Mouse (Mus musculus) CH12.LX (cell line): Measurements from ENCODE around the gene Lrrc57. TPM values are rescaled to one million over a fixed set of nuclear protein-coding genes. Genes with fewer than 3 reads are reported as not detected.

Experiments
- DNase-seq: peaks from one replicate; pipeline ENCODE4 v3.0.0-alpha.2; 2013; ENCODE audit errors: extremely low read depth
- H3K27ac ChIP-seq: 2 replicates; pipeline ENCODE4 v1.5.1; 2012; ENCODE audit warnings: low read depth, mild to moderate bottlenecking, control low read depth, moderate library complexity; ENCODE audit not compliant: insufficient read depth
- H3K27me3 ChIP-seq: replicated peaks from 2 replicates; pipeline ENCODE3; 2012; ENCODE audit warnings: inconsistent platforms
- H3K36me3 ChIP-seq, 2 experiments: replicated peaks in 1 of 2; 2 replicates each; pipeline versions ENCODE3 to v1.6.1; 2012; ENCODE audit warnings: inconsistent platforms in 1 of 2, low read length in 1 of 2, mild to moderate bottlenecking in 1 of 2, mixed read lengths in 1 of 2, moderate library complexity in 1 of 2; ENCODE audit not compliant: control insufficient read depth in 1 of 2, insufficient read depth in 1 of 2
- H3K4me1 ChIP-seq, 2 experiments: 2 replicates each; pipeline ENCODE4 v1.6.1; 2012; ENCODE audit warnings: inconsistent platforms in 1 of 2, moderate library complexity in 1 of 2; ENCODE audit not compliant: insufficient read depth in 2 of 2, control insufficient read depth in 1 of 2
- H3K4me2 ChIP-seq: 2 replicates; pipeline ENCODE4 v1.6.1; 2012; ENCODE audit warnings: low read depth, mild to moderate bottlenecking, control low read depth; ENCODE audit not compliant: poor library complexity, insufficient read depth, severe bottlenecking
- H3K4me3 ChIP-seq, 3 experiments: fragments of 150-350 bp in 1 of 3; sonication (generic) in 1 of 3; replicated peaks in 1 of 3; 2 replicates each; pipeline versions ENCODE3 to v1.5.1; 2011 to 2012; ENCODE audit warnings: low read depth in 2 of 3, low read length in 2 of 3, mild to moderate bottlenecking in 2 of 3, moderate library complexity in 2 of 3, control low read depth in 1 of 3, improper control_type of control experiment in 1 of 3, inconsistent platforms in 1 of 3, mixed read lengths in 1 of 3; ENCODE audit not compliant: poor library complexity in 1 of 3
- H3K79me2 ChIP-seq: replicated peaks from 2 replicates; pipeline ENCODE4 v1.6.1; 2012; ENCODE audit warnings: mild to moderate bottlenecking, moderate library complexity; ENCODE audit not compliant: control insufficient read depth, poor library complexity, insufficient read depth, severe bottlenecking; ENCODE audit errors: extremely low read depth
- H3K9ac ChIP-seq: 2 replicates; pipeline ENCODE4 v1.6.1; 2012; ENCODE audit warnings: low read depth, mild to moderate bottlenecking, control low read depth, moderate library complexity; ENCODE audit not compliant: insufficient read depth
- H3K9me3 ChIP-seq: replicated peaks from 2 replicates; pipeline ENCODE3; 2012; ENCODE audit warnings: low read length, inconsistent platforms, mixed read lengths
- BHLHE40 ChIP-seq: IDR thresholded peaks from 2 replicates; pipeline ENCODE4 v1.6.1; 2011; ENCODE audit warnings: mild to moderate bottlenecking, low read depth, low read length, improper control_type of control experiment
- CTCF ChIP-seq, 2 experiments: IDR thresholded peaks in 1 of 2; conservative IDR thresholded peaks in 1 of 2; 2 replicates each; pipeline ENCODE4 v1.5.1; 2011 to 2012; ENCODE audit warnings: low read depth in 2 of 2, low read length in 2 of 2, improper control_type of control experiment in 1 of 2, inconsistent platforms in 1 of 2, mild to moderate bottlenecking in 1 of 2, moderate library complexity in 1 of 2
- EP300 ChIP-seq: IDR thresholded peaks from 2 replicates; pipeline ENCODE4 v1.6.1; 2011; ENCODE audit warnings: low read length, improper control_type of control experiment
- HCFC1 ChIP-seq: IDR thresholded peaks from 2 replicates; pipeline ENCODE4 v1.6.1; 2012; ENCODE audit warnings: low read depth, mild to moderate bottlenecking, inconsistent platforms, low read length, improper control_type of control experiment
- JUN ChIP-seq: IDR thresholded peaks from 2 replicates; pipeline ENCODE4 v1.6.1; 2011; ENCODE audit warnings: low read depth, mild to moderate bottlenecking, low read length, improper control_type of control experiment, moderate library complexity; ENCODE audit not compliant: insufficient read depth
- KAT2A ChIP-seq: IDR thresholded peaks from 2 replicates; pipeline ENCODE4 v1.6.1; 2012; ENCODE audit warnings: low read length, improper control_type of control experiment, inconsistent platforms; ENCODE audit not compliant: insufficient replicate concordance
- MAX ChIP-seq: IDR thresholded peaks from 2 replicates; pipeline ENCODE4 v1.6.1; 2011; ENCODE audit warnings: low read length, improper control_type of control experiment
- MYC ChIP-seq: IDR thresholded peaks from 2 replicates; pipeline ENCODE4 v1.6.1; 2011; ENCODE audit warnings: low read depth, mild to moderate bottlenecking, improper control_type of control experiment, low read length
- NELFE ChIP-seq: IDR thresholded peaks from 2 replicates; pipeline ENCODE4 v1.6.1; 2011; ENCODE audit warnings: low read depth, low read length, improper control_type of control experiment
- PAX5 ChIP-seq: IDR thresholded peaks from 2 replicates; pipeline ENCODE4 v1.6.1; 2012; ENCODE audit warnings: low read length, inconsistent platforms, mixed read lengths
- POLR2AphosphoS2 ChIP-seq: IDR thresholded peaks from 2 replicates; pipeline ENCODE4 v1.6.1; 2011; ENCODE audit warnings: low read depth, low read length, improper control_type of control experiment
- RCOR1 ChIP-seq: conservative IDR thresholded peaks from 2 replicates; pipeline ENCODE4 v1.6.1; 2012; ENCODE audit warnings: low read depth, mild to moderate bottlenecking, inconsistent platforms, low read length, improper control_type of control experiment
- UBTF ChIP-seq: IDR thresholded peaks from 2 replicates; pipeline ENCODE4 v1.6.1; 2012; ENCODE audit warnings: low read depth, mild to moderate bottlenecking, inconsistent platforms, low read length, improper control_type of control experiment, moderate library complexity
- USF2 ChIP-seq: conservative IDR thresholded peaks from 2 replicates; pipeline ENCODE4 v1.6.1; 2011; ENCODE audit warnings: low read depth, low read length, improper control_type of control experiment
- ZKSCAN1 ChIP-seq: IDR thresholded peaks from 2 replicates; pipeline ENCODE4 v1.6.1; 2012; ENCODE audit warnings: low read depth, inconsistent platforms, low read length, improper control_type of control experiment, borderline replicate concordance
- ZMIZ1 ChIP-seq: IDR thresholded peaks from 2 replicates; pipeline ENCODE4 v1.6.1; 2012; ENCODE audit warnings: low read depth, mild to moderate bottlenecking, inconsistent platforms, low read length, improper control_type of control experiment
- dilution Hi-C: fragments of 300-500 bp; cut with MboI; formaldehyde crosslinking; loops from 2 replicates; pipeline ENCODE4 v1.14.3; 2020; ENCODE audit warnings: low sequenced_read_pairs; ENCODE audit not compliant: extremely low pct_unique_long_range_greater_than_20kb, extremely low pct_ligation_motif_present
- in situ Hi-C: fragments of 300-500 bp; cut with MboI; formaldehyde crosslinking; loops from 3 replicates; pipeline ENCODE4 v1.14.3; 2019; ENCODE audit warnings: low sequenced_read_pairs, low pct_ligation_motif_present, low pct_unique_long_range_greater_than_20kb, mixed read lengths
- polyA plus RNA-seq: library from polyadenylated mRNA; unstranded; fragments of >175 nt; gene quantifications from 2 replicates; pipeline ENCODE4 v1.2.1, GENCODE M21; 2012; ENCODE audit warnings: low read depth; ENCODE audit not compliant: insufficient read length
- total RNA-seq, 2 experiments: library from RNA; depleted of rRNA; stranded (reverse); fragments of 300-350 nt in 1 of 2; fragments of >200 nt in 1 of 2; gene quantifications; 2 replicates each; pipeline ENCODE4 v1.2.3; 2012 to 2014

The Lrrc57 gene
- total and polyA plus RNA-seq, 3 experiments, result 8.9 to 15.6 (median 10.3) TPM

GRCm38 (mm10) chr2:120643836-120644235, 34.5 kb upstream of the Lrrc57 start:
- dilution Hi-C loops (no loop called here), in situ Hi-C loops (no loop called here)
- Histone ChIP-seq H3K9ac (no peak overlapping the region), H3K4me1 (peaks cover 0 to 3% of the 10 kb centered on the region in 2 experiments; a peak in 1 of 4 replicates), H3K36me3 (no peaks in the 10 kb centered on the region), H3K4me3 (no peak overlapping the region), H3K79me2 (no peaks in the 10 kb centered on the region), H3K27me3 (no peaks in the 10 kb centered on the region), H3K4me2 (no peak overlapping the region), H3K27ac (no peak overlapping the region), H3K9me3 (no peaks in the 10 kb centered on the region)
- no peak for DNase-seq
- no peak for TF ChIP-seq MAX
- no peak for TF ChIP-seq EP300
- TF ChIP-seq MYC, result no peak
- TF ChIP-seq KAT2A, result no peak
- TF ChIP-seq HCFC1, result no peak
- no peak for TF ChIP-seq BHLHE40
- TF ChIP-seq NELFE, result no peak
- no peak for TF ChIP-seq ZMIZ1
- TF ChIP-seq RCOR1, result no peak

GRCm38 (mm10) chr2:120640835-120641234, 31.5 kb upstream of the Lrrc57 start:
- dilution Hi-C loops, result no loop called here
- H3K79me2 ChIP-seq, result no peaks in the 10 kb centered on the region
- no peaks in the 10 kb centered on the region for H3K9me3 ChIP-seq
- H3K4me2 ChIP-seq, result no peak overlapping the region
- no peak for DNase-seq
- H3K27ac ChIP-seq, result no peak overlapping the region
- TF ChIP-seq PAX5, result no peak
- no peak for TF ChIP-seq USF2
- TF ChIP-seq JUN, result no peak
- TF ChIP-seq ZKSCAN1, result no peak
- TF ChIP-seq, all 38 proteins: peak for 0
- Histone ChIP-seq H3K27me3 (no peaks in the 10 kb centered on the region), H3K36me3 (no peaks in the 10 kb centered on the region), H3K4me3 (no peak overlapping the region), H3K9ac (no peak overlapping the region), H3K4me1 (no peaks in the 10 kb centered on the region)
- in situ Hi-C loops, result no loop called here

- Histone ChIP-seq H3K36me3 (no peaks in the 10 kb centered on the region), H3K4me1 (peaks cover 3 to 13% of the 10 kb centered on the region in 2 experiments; a peak in 2 of 4 replicates), H3K79me2 (no peaks in the 10 kb centered on the region), H3K9me3 (no peaks in the 10 kb centered on the region), H3K4me3 (no peak overlapping the region), H3K4me2 (no peak overlapping the region), H3K27ac (no peak overlapping the region), H3K27me3 (no peaks in the 10 kb centered on the region), H3K9ac (no peak overlapping the region)
- no peak for TF ChIP-seq ZMIZ1
- no peak for TF ChIP-seq UBTF
- no peak for TF ChIP-seq CTCF (conservative IDR thresholded peaks at IDR 0.05 in 1 of 2, IDR thresholded peaks at IDR 0.05 in 1 of 2; ENCODE audit: low read depth in 2 of 2, low read length in 2 of 2)
- no peak for TF ChIP-seq POLR2AphosphoS2
- no peak for DNase-seq
- dilution Hi-C loops, result no loop called here
- in situ Hi-C loops, result no loop called here
Observed at GRCm38 (mm10) chr2:120631957-120632356, 22.6 kb upstream of the Lrrc57 start.
